Mouse (Mus musculus) neural tube, embryonic 15.5 days (tissue): ENCODE data around the gene Stoml1. TPM values are rescaled to one million over a fixed set of nuclear protein-coding genes. Genes with fewer than 3 reads are reported as not detected.

Source experiments
- ATAC-seq: fragments of 200-750 bp; cut with Nextera tagmentation; 2 replicates; pipeline ENCODE4 v1.8.0; 2017; ENCODE audit warnings: mild to moderate bottlenecking, moderate TSS enrichment, moderate library complexity; ENCODE audit not compliant: low FRiP score
- H3K27ac ChIP-seq: fragments of 300-500 bp; sonication (generic); replicated peaks from 2 replicates; pipeline ENCODE4 v1.5.1; 2015; ENCODE audit warnings: mild to moderate bottlenecking, inconsistent platforms
- H3K27me3 ChIP-seq: fragments of 300-500 bp; sonication (generic); replicated peaks from 2 replicates; pipeline ENCODE4 v1.6.1; 2015; ENCODE audit warnings: inconsistent platforms
- H3K36me3 ChIP-seq: fragments of 300-500 bp; sonication (generic); 2 replicates; pipeline ENCODE4 v1.6.1; 2015; ENCODE audit warnings: inconsistent platforms
- H3K4me1 ChIP-seq: fragments of 300-500 bp; sonication (generic); 2 replicates; pipeline ENCODE4 v1.6.1; 2015; ENCODE audit warnings: inconsistent platforms
- H3K4me2 ChIP-seq: fragments of 300-500 bp; sonication (generic); 2 replicates; pipeline ENCODE4 v1.6.1; 2015; ENCODE audit warnings: inconsistent platforms, mild to moderate bottlenecking, moderate library complexity
- H3K4me3 ChIP-seq: fragments of 300-500 bp; sonication (generic); replicated peaks from 2 replicates; pipeline ENCODE4 v1.5.1; 2015; ENCODE audit warnings: mild to moderate bottlenecking, inconsistent platforms
- H3K9ac ChIP-seq: fragments of 300-500 bp; sonication (generic); replicated peaks from 2 replicates; pipeline ENCODE4 v1.6.1; 2015; ENCODE audit warnings: mild to moderate bottlenecking, inconsistent platforms
- H3K9me3 ChIP-seq: fragments of 300-500 bp; sonication (generic); replicated peaks from 2 replicates; pipeline ENCODE4 v1.6.1; 2016; ENCODE audit warnings: inconsistent platforms
- WGBS: fragments of 180-500 bp; shearing (Covaris S2); methylation state at CpG from one replicate; pipeline ENCODE4 v1.1.7; 2015; ENCODE audit warnings: mixed read lengths; 5-methylcytosine and 5-hydroxymethylcytosine counted together
- polyA plus RNA-seq: library from polyadenylated mRNA; unstranded; fragments of >200 nt; fragmentation: Nextera tagmentation; extraction: Ambion mirVana; gene quantifications from 2 replicates; pipeline ENCODE4 v1.2.1, GENCODE M21; 2015

Gene Stoml1
- polyA plus RNA-seq = 121 and 136 TPM in 2 replicates

GRCm38 (mm10) chr9:58253033-58253804 lies at the start of gene Stoml1:
TSS of gene Stoml1 (plus strand) at chr9:58253164.
- WGBS = 1% methylated on average over 31 of the region's 31 CpGs
- peak within 1 kb of the TSS; percentile 86 for H3K4me2 ChIP-seq

GRCm38 (mm10) chr9:58203516-58204447 lies 49.2 kb upstream of the Stoml1 start, which contains the start of the genes Islr and Islr2:
TSS of gene Islr (minus strand) at chr9:58204306.
TSS of gene Islr2 (minus strand) at chr9:58204319.
- H3K27me3 ChIP-seq = peaks cover 62% of the 10 kb centered on the region
- ATAC-seq = peak; percentile 64; the same call in 1 of the 2 replicates

More at GRCm38 (mm10) chr9:58253033-58253804, at the start of gene Stoml1:
- peak within 1 kb of the TSS; percentile 89 for H3K9ac ChIP-seq
- ATAC-seq = peak; percentile 98
- peaks cover 27% of the 10 kb centered on the region for H3K36me3 ChIP-seq
- no peaks in the 10 kb centered on the region for H3K27me3 ChIP-seq
- peaks cover 32% of the 10 kb centered on the region for H3K4me1 ChIP-seq
- H3K9me3 ChIP-seq = no peaks in the 10 kb centered on the region
- H3K4me3 ChIP-seq = peak within 1 kb of the TSS; percentile 94
- peak within 1 kb of the TSS; percentile 84 for H3K27ac ChIP-seq

GRCm38 (mm10) chr9:58204448-58205000 lies 48.4 kb upstream of the Stoml1 start:
- ATAC-seq = peak; percentile 49; the same call in 1 of the 2 replicates
- Histone ChIP-seq H3K9me3 (no peaks in the 10 kb centered on the region), H3K27me3 (peaks cover 55% of the 10 kb centered on the region), H3K36me3 (no peaks in the 10 kb centered on the region), H3K4me2 (peak overlapping the region; percentile 59), H3K4me3 (peak overlapping the region; percentile 32), H3K27ac (peak overlapping the region; percentile 43), H3K9ac (no peak overlapping the region), H3K4me1 (peaks cover 43% of the 10 kb centered on the region)
- 2% methylated on average over 18 of the region's 18 CpGs for WGBS

More at GRCm38 (mm10) chr9:58203516-58204447, 49.2 kb upstream of the Stoml1 start, which contains the start of the genes Islr and Islr2:
- Histone ChIP-seq H3K4me3 (peak within 1 kb of the TSS; percentile 32), H3K4me1 (peaks cover 51% of the 10 kb centered on the region), H3K9me3 (no peaks in the 10 kb centered on the region), H3K9ac (peak within 1 kb of the TSS; percentile 28; the same call in 1 of the 2 replicates), H3K4me2 (peak within 1 kb of the TSS; percentile 59), H3K36me3 (no peaks in the 10 kb centered on the region), H3K27ac (peak within 1 kb of the TSS; percentile 65)
- WGBS = 1% methylated on average over 42 of the region's 42 CpGs

GRCm38 (mm10) chr9:58206013-58206412 lies 47.0 kb upstream of the Stoml1 start:
- Histone ChIP-seq H3K36me3 (no peaks in the 10 kb centered on the region), H3K27ac (no peak overlapping the region), H3K9me3 (no peaks in the 10 kb centered on the region), H3K27me3 (peaks cover 40% of the 10 kb centered on the region), H3K4me1 (peaks cover 38% of the 10 kb centered on the region), H3K4me2 (no peak overlapping the region), H3K9ac (no peak overlapping the region), H3K4me3 (no peak overlapping the region)
- no peak for ATAC-seq
- WGBS = 45% methylated on average over 7 of the region's 7 CpGs

- WGBS = 72% methylated on average over 8 of the region's 8 CpGs
- Histone ChIP-seq H3K27ac (no peak overlapping the region), H3K4me1 (peaks cover 12% of the 10 kb centered on the region), H3K9me3 (no peaks in the 10 kb centered on the region), H3K36me3 (no peaks in the 10 kb centered on the region), H3K9ac (no peak overlapping the region), H3K27me3 (peaks cover 11% of the 10 kb centered on the region), H3K4me2 (no peak overlapping the region), H3K4me3 (no peak overlapping the region)
- ATAC-seq = no peak
Observed at GRCm38 (mm10) chr9:58209462-58210303, 43.3 kb upstream of the Stoml1 start.

GRCm38 (mm10) chr9:58210304-58210627 lies 42.7 kb upstream of the Stoml1 start:
- no peak overlapping the region for H3K27ac ChIP-seq
- 87% methylated on average over 2 of the region's 2 CpGs for WGBS
- no peak overlapping the region for H3K4me3 ChIP-seq
- no peaks in the 10 kb centered on the region for H3K36me3 ChIP-seq
- no peak for ATAC-seq
- peaks cover 10% of the 10 kb centered on the region for H3K4me1 ChIP-seq
- H3K9ac ChIP-seq = no peak overlapping the region
- peaks cover 6% of the 10 kb centered on the region; the same call in 1 of the 2 replicates for H3K27me3 ChIP-seq
- H3K4me2 ChIP-seq = no peak overlapping the region
- H3K9me3 ChIP-seq = no peaks in the 10 kb centered on the region

- no peak for ATAC-seq
- Histone ChIP-seq H3K27me3 (0 out of 2 replicates have a peak, but pooled peaks cover 5% of the 10 kb centered on the region), H3K4me3 (no peak overlapping the region), H3K27ac (no peak overlapping the region), H3K9ac (no peak overlapping the region), H3K4me2 (no peak overlapping the region), H3K36me3 (no peaks in the 10 kb centered on the region), H3K9me3 (no peaks in the 10 kb centered on the region), H3K4me1 (peaks cover 7% of the 10 kb centered on the region)
- 71% methylated on average over 5 of the region's 5 CpGs for WGBS
Observed at GRCm38 (mm10) chr9:58213377-58213776, 39.6 kb upstream of the Stoml1 start.

GRCm38 (mm10) chr9:58213865-58214264 lies 39.1 kb upstream of the Stoml1 start:
- ATAC-seq = no peak
- Histone ChIP-seq H3K4me2 (no peak overlapping the region), H3K27me3 (0 out of 2 replicates have a peak, but pooled peaks cover 5% of the 10 kb centered on the region), H3K4me3 (no peak overlapping the region), H3K36me3 (no peaks in the 10 kb centered on the region), H3K4me1 (peaks cover 7% of the 10 kb centered on the region), H3K27ac (no peak overlapping the region), H3K9ac (no peak overlapping the region), H3K9me3 (no peaks in the 10 kb centered on the region)
- WGBS = 18% methylated on average over 5 of the region's 5 CpGs

- peaks cover 7% of the 10 kb centered on the region for H3K4me1 ChIP-seq
- no peak overlapping the region; the same call in 1 of the 2 replicates for H3K27ac ChIP-seq
- no peak overlapping the region for H3K9ac ChIP-seq
- H3K4me2 ChIP-seq = no peak overlapping the region
- no peak overlapping the region for H3K4me3 ChIP-seq
- no peaks in the 10 kb centered on the region for H3K36me3 ChIP-seq
- 53% methylated on average over 8 of the region's 8 CpGs for WGBS
- H3K27me3 ChIP-seq = 0 out of 2 replicates have a peak, but pooled peaks cover 5% of the 10 kb centered on the region
- no peaks in the 10 kb centered on the region for H3K9me3 ChIP-seq
- ATAC-seq = no peak
Observed at GRCm38 (mm10) chr9:58214519-58215180, 38.3 kb upstream of the Stoml1 start.

- Histone ChIP-seq H3K4me3 (no peak overlapping the region), H3K27me3 (0 out of 2 replicates have a peak, but pooled peaks cover 5% of the 10 kb centered on the region), H3K9me3 (no peaks in the 10 kb centered on the region), H3K27ac (no peak overlapping the region), H3K4me2 (no peak overlapping the region), H3K36me3 (no peaks in the 10 kb centered on the region), H3K4me1 (peaks cover 7% of the 10 kb centered on the region), H3K9ac (no peak overlapping the region)
- WGBS = 47% methylated on average over 6 of the region's 6 CpGs
- peak; percentile 73 for ATAC-seq
Observed at GRCm38 (mm10) chr9:58216402-58216801, 36.6 kb upstream of the Stoml1 start.
